Mouse (Mus musculus): ENCODE data around the gene Creb3l4.
"Not testable (repeated sequence)": the region's sequence is repeated elsewhere in the genome, so short reads cannot be mapped to it uniquely, and the experiment has no call there.

Gene Creb3l4

GRCm38 (mm10) chr3:90265034-90265931 lies 22.0 kb upstream of the Creb3l4 start, which contains the start of gene Dennd4b:
Dennd4b (plus strand) TSS chr3:90265185.
- DNase-seq (ENCODE audit: low spot score in 2 of 2), result peak; percentile 77 to 80

DNA sequence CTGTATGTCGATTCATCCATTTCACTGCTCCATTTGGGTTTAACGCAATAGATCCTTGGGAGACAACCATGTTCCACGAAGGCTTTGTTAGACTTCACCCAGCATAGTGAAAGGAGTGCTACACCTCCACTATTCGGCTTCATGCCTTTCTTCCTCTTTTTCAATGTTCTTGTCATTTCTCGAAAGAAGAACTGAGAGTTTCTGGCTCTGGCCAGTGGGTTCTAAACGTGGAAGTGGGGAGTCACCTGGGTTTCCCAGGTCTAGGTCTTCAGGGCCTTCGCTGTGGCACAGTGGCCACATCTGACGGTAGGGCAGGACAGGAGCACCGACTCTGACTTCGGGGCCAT lies 21.3 kb upstream of the Creb3l4 start:
- DNase-seq (ENCODE audit: low spot score in 2 of 2), result no peak

DNA sequence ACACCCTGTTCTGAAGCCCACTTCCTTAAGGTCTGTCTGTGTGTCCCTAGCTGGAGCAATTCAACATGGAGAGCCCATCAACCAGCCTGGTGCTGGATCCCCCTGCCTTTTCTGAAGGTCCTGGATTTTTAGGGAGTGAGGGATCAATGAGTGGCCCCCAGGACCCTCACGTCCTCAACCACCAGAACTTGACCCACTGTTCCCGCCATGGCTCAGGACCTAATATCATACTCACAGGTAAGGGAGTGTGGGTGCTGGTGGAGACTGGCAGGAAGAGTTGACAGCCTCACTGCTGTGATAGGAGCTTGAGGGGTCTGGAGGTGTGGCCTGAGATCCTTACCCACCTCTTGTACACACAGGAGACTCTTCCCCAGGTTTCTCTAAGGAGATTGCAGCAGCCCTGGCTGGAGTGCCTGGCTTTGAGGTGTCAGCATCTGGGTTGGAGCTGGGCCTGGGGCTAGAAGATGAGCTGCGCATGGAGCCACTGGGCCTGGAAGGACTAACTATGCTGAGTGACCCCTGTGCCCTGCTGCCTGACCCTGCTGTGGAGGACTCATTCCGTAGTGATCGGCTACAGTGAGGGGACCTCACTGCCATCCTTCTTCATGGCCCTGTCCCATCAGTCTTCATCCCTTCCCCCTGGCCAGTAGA lies 19.9 kb upstream of the Creb3l4 start:
- no peak for DNase-seq (ENCODE audit: low spot score in 2 of 2)

DNA sequence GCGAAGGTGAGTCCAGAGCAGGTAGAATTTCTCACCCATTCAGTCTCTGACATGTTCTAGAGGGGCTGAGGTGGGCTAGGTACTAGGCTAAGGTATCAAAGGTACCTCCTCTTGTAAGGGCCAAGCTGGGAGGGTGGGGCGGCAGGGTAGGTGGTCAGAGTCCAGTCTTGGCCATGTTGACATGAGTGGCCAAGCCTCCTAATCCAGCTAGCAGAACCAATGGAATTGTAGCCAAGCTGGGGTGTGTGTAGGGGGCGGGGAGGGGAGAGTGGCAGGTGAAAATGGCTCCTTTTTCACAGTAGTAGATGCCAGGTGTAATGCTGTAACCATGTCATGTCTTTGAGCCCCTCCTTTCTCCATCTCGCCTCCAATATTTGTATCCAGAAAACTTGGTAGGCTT lies 15.2 kb upstream of the Creb3l4 start:
- no peak for DNase-seq (ENCODE audit: low spot score in 2 of 2)

GRCm38 (mm10) chr3:90256731-90257530 lies 13.6 kb upstream of the Creb3l4 start:
- DNase-seq (ENCODE audit: low spot score in 2 of 2), result no peak

GRCm38 (mm10) chr3:90255784-90256353 lies 12.6 kb upstream of the Creb3l4 start:
- DNase-seq (ENCODE audit: low spot score in 2 of 2), result no peak

DNA sequence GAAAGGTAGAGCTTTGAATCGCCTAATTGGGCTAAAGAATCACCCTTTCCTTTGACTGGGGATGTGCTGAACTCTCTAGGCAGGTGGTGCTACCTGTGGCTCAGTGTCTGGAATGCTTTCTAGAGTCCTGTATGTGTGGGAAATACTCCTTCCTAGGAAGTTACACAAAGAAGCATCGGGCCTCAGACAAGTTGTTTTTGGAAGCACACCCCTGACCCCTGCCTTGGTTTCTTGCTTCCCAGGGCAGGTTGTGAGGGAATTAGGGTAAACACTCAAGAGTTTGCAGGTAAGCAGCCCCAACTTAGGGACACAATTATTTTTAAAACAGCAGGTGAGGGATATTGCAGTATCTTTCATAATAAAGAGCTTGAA lies 11.9 kb upstream of the Creb3l4 start:
- DNase-seq (ENCODE audit: low spot score in 2 of 2), result no peak

GRCm38 (mm10) chr3:90254419-90255193 lies 11.3 kb upstream of the Creb3l4 start:
- DNase-seq (ENCODE audit: low spot score in 2 of 2), result no peak

GRCm38 (mm10) chr3:90253653-90254418 lies 10.5 kb upstream of the Creb3l4 start, which contains the start of gene Crtc2:
Crtc2 (plus strand) TSS chr3:90254163.
- peak; percentile 97 to 99 for DNase-seq (ENCODE audit: low spot score in 2 of 2)

DNA sequence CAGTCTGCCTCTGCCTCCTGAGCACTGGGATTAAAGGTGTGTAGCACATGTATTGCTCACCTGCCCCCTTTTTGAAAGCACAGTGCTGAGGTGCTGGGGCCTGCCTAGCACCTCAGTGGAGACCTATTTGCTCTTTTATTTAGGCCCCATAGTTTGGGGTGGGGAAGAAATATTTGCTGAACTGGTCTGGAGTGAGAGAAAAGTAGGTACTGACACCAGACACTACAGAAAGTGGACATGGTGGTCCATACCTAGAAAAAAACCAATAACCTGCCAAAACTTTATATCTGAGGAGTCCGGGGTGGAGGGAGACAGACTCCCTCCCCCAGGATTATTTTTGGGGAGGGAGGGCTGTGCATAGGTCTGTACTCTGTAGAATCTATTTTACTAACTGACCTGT lies 9.9 kb upstream of the Creb3l4 start:
- not testable (repeated sequence) for DNase-seq (ENCODE audit: low spot score in 2 of 2)

DNA sequence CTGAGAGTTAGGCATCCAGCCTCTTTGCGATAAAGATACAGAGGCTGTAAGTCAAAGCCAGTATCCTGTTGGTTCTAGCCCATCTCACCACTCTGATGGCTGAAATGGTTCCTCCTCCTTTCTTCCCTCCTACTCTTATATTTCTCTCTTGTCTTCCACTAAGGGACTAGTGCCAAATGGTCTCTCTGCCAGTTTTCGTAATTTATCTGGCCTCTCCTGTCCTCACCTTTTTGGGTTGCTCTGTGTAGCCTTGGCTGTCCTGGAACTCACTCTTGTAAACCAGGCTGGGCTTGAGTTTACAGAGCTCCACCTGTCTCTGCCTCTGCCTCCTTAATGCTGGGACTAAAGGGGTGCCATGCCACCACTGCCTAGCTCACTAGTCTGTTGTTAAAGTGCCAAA lies 9.3 kb upstream of the Creb3l4 start:
- DNase-seq (ENCODE audit: low spot score in 2 of 2), result not testable (repeated sequence)

GRCm38 (mm10) chr3:90251731-90252226 lies 8.5 kb upstream of the Creb3l4 start:
- DNase-seq (ENCODE audit: low spot score in 2 of 2), result not testable (repeated sequence)

GRCm38 (mm10) chr3:90250791-90251190 lies 7.5 kb upstream of the Creb3l4 start:
- DNase-seq (ENCODE audit: low spot score in 2 of 2), result no peak

GRCm38 (mm10) chr3:90248746-90249100 lies 5.4 kb upstream of the Creb3l4 start:
- no peak for DNase-seq (ENCODE audit: low spot score in 2 of 2)

- peak; percentile 93 to 94 for DNase-seq (ENCODE audit: low spot score in 2 of 2)
Measured at GRCm38 (mm10) chr3:90247960-90248745, 4.8 kb upstream of the Creb3l4 start, which contains the start of gene Slc39a1. Slc39a1 (plus strand) TSS chr3:90248172.

DNA sequence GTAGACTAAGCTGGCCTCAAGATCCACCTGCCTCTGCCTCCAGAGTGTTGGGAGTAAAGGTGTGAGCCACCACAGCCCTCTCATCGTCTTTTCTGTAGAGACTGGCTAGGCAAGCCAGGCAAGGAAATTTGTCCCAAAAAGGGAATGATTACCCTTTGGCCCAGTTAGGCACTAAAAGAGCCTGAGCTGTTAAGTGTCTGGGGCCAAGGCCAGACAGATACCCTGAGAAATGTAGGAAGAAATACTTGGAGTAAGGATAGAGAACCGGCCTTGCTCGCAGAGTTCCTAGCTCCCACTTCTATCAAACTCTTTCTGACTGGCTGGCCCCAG lies 4.3 kb upstream of the Creb3l4 start:
- DNase-seq (ENCODE audit: low spot score in 2 of 2), result no peak

- no peak for DNase-seq (ENCODE audit: low spot score in 2 of 2)
Measured at GRCm38 (mm10) chr3:90245406-90245805, 2.1 kb upstream of the Creb3l4 start.

GRCm38 (mm10) chr3:90241669-90242358 lies 1.5 kb downstream of the Creb3l4 start:
- DNase-seq (ENCODE audit: low spot score in 2 of 2), result no peak

- no peak for DNase-seq (ENCODE audit: low spot score in 2 of 2)
Measured at GRCm38 (mm10) chr3:90241251-90241650, 2.1 kb downstream of the Creb3l4 start.
